Mouse (Mus musculus) kidney, postnatal 14 days (tissue): ENCODE results near the gene Zfp69.

Experiments used
- DNase-seq: peaks from one replicate; pipeline ENCODE4 v3.0.0; 2022; ENCODE audit warnings: mixed read lengths

Gene Zfp69

DNA sequence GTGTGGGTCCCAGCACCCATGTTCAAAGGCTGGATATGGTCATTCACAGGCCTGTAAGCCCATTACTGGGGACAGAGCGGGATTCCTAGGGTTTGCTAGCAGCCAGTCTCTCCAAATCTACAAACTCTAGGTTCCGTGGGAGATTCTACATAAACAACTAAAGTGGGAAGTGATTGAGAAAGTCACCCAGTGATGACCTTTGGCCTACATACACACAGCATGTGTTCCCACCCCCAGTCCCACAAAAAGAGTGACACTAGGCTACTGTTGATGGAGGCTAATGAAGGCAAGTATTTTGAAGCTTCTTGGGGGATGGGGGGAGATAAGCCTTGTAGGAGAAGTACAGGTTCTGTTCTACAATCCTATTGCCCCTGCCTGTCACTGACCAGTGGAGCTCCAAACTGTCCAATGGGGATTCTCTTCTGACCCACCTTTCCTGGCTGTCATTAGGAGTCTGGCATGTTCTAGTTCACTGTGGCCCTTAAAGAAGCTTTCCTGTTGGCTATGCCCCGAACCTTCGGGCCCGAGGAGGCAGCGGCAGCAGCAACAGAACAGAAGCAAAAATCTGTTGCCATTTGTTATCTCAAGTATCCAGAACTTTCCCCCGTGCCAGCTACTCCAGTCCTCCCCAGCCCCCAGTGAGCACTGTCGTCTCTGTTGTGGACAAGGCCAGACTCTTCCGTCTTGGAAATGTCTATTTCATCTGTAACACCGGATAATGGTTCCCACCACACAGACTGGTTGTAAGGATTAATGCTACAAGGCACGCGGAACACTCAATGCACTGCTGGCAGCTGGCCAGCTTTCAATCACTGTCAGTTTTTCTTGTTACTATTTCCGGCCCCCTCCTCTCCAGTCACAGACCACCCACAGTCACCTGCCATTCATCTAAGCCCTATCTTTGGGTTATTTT, 66.0 kb downstream of the Zfp69 start:
- DNase-seq, result no peak

DNA sequence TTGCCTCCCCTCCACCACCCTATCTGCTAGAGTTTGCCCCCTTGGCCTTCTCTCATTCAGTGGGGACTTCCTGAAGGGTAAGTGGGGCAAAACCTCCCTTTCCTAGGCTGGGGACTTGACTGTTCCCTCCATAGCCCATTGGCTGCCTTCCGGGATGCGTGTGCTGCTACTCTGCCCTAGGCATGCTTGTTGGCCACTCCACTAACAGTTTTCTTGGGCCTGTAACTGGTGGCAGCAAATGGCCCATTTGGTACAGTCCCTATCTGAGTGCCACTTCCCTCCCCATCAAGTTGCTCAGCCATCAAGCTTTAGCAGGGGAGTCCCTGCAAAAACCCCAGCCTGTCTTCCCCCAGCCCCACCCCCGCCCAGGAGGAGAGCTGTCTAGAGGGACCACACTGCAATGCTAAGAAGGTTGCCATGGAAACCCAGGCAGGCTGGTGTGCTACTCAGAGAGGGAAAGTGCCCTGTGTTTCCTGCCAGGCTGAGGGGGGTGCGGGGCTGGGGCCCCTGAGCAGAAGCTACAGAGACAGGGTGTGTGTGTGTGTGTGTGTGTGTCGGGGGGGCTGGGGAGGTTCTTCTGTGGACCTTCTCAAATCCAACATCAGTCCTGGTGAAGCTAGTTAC, 69.4 kb downstream of the Zfp69 start:
- no peak for DNase-seq

DNA sequence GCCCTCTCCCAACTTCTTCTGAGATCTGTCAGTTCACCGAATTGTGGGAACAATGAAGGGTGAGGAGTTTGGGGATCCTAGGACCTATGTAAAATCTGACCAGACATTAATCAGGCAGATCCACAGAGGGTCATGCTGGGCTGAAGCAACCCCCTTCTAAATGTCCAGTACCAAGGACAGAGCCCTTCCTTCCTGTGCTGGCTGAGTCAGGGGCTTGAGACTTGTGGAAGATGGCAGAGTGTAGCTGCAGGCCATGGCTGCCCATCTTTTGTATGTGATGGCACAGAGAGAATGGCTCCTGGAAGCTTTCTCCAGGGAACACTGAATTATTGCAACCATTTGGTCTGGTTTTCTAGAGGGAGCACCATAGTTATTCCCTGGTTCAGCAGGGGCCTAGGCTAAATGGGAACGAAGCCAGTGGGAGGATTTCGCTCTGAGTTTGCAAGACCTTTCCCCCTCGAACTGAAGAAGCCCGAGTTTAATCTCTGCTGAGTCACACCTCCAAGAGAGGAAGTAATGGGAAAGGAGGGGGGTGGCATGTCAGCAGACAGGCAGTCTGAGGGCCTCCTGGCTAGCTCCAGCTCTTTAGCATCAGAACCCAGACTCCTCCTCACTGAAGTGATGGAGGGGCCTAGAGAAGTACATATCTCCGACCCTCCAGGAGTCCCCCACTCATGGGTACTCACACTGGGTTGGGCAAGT, 70.6 kb downstream of the Zfp69 start:
- no peak for DNase-seq
